In genomic region chr13:119955089-119955488, GRCm38 (mm10) we compare ENCODE assay signal across 39 mouse cellular contexts. TPM values are rescaled to one million over a fixed set of nuclear protein-coding genes. Genes with fewer than 3 reads are reported as not detected.
"Had no signal": no experiment of that assay in that cellular context is flagged by ENCODE, and none has a peak within 500 bp of the region (broad histone marks: within the 10 kb centered on the region; RNA-seq: fewer than 3 reads in every experiment).

No protein-coding gene starts in this region.

RNA-seq across cellular contexts. Expression of gene B020031M17Rik, which starts 4.5 kb away (rescaled TPM):
- total RNA-seq: left cerebral cortex, adult 8-10 months; left cerebral cortex, postnatal 10 days; left cerebral cortex, postnatal 14 days; left cerebral cortex, postnatal 25 days; left cerebral cortex, postnatal 36 days; left cerebral cortex, postnatal 4 days; liver, adult 2 months; megakaryocyte-erythroid progenitor cell, adult 5-6 weeks; midbrain, postnatal 0 days; monocyte, adult 5-6 weeks had no signal
- polyA plus RNA-seq: limb, embryonic 10.5 days; limb, embryonic 11.5 days; limb, embryonic 12.5 days; limb, embryonic 13.5 days; limb, embryonic 14.5 days; limb, embryonic 15.5 days; liver, adult 2 months; liver, embryonic 11.5 days; liver, embryonic 12.5 days; liver, embryonic 13.5 days; liver, embryonic 14.5 days; liver, embryonic 15.5 days; liver, embryonic 16.5 days; liver, postnatal 0 days; lung, adult 2 months; lung, embryonic 14.5 days; lung, embryonic 15.5 days; lung, embryonic 16.5 days; lung, postnatal 0 days; macrophage; midbrain, embryonic 10.5 days; midbrain, embryonic 11.5 days; midbrain, embryonic 12.5 days; midbrain, embryonic 13.5 days; midbrain, embryonic 14.5 days; midbrain, embryonic 15.5 days; midbrain, embryonic 16.5 days; midbrain, postnatal 0 days; myocyte; neural tube, embryonic 11.5 days; neural tube, embryonic 12.5 days had no signal

RNA-seq across cellular contexts. Expression of gene Gm21761, which starts 26.0 kb away (rescaled TPM):
- total RNA-seq: left cerebral cortex, adult 8-10 months; left cerebral cortex, postnatal 10 days; left cerebral cortex, postnatal 14 days; left cerebral cortex, postnatal 25 days; left cerebral cortex, postnatal 36 days; left cerebral cortex, postnatal 4 days; liver, adult 2 months; megakaryocyte-erythroid progenitor cell, adult 5-6 weeks; midbrain, postnatal 0 days; monocyte, adult 5-6 weeks had no signal
- polyA plus RNA-seq: limb, embryonic 10.5 days; limb, embryonic 11.5 days; limb, embryonic 12.5 days; limb, embryonic 13.5 days; limb, embryonic 14.5 days; limb, embryonic 15.5 days; liver, adult 2 months; liver, embryonic 11.5 days; liver, embryonic 12.5 days; liver, embryonic 13.5 days; liver, embryonic 14.5 days; liver, embryonic 15.5 days; liver, embryonic 16.5 days; liver, postnatal 0 days; lung, adult 2 months; lung, embryonic 14.5 days; lung, embryonic 15.5 days; lung, embryonic 16.5 days; lung, postnatal 0 days; macrophage; midbrain, embryonic 10.5 days; midbrain, embryonic 11.5 days; midbrain, embryonic 12.5 days; midbrain, embryonic 13.5 days; midbrain, embryonic 14.5 days; midbrain, embryonic 15.5 days; midbrain, embryonic 16.5 days; midbrain, postnatal 0 days; myocyte; neural tube, embryonic 11.5 days; neural tube, embryonic 12.5 days had no signal
